Mouse (Mus musculus) stomach, embryonic 16.5 days (tissue): ENCODE results near the gene Nme7. TPM values are rescaled to one million over a fixed set of nuclear protein-coding genes. Genes with fewer than 3 reads are reported as not detected.
A peak's percentile ranks its signal among the peaks of the same experiment; 100 is the strongest.

Experiments
- ATAC-seq: fragments of 200-750 bp; cut with Nextera tagmentation; 2 replicates; pipeline ENCODE4 v1.8.0; 2017; ENCODE audit warnings: moderate number of reproducible peaks, moderate TSS enrichment; ENCODE audit not compliant: insufficient read depth, low FRiP score
- H3K27ac ChIP-seq: fragments of 300-500 bp; sonication (generic); 2 replicates; pipeline ENCODE4 v1.5.1; 2014; ENCODE audit warnings: low read length
- H3K27me3 ChIP-seq: fragments of 300-500 bp; sonication (generic); 2 replicates; pipeline ENCODE4 v1.6.1; 2014; ENCODE audit warnings: low read length, control low read depth, mixed read lengths; ENCODE audit not compliant: control insufficient read depth, insufficient read depth
- H3K36me3 ChIP-seq: fragments of 300-500 bp; sonication (generic); 2 replicates; pipeline ENCODE4 v1.6.1; 2014; ENCODE audit warnings: low read length; ENCODE audit not compliant: control insufficient read depth, insufficient read depth
- H3K4me1 ChIP-seq: fragments of 300-500 bp; sonication (generic); 2 replicates; pipeline ENCODE4 v1.6.1; 2014; ENCODE audit warnings: low read length, control low read depth, mixed read lengths; ENCODE audit not compliant: control insufficient read depth, insufficient read depth
- H3K4me2 ChIP-seq: fragments of 300-500 bp; sonication (generic); 2 replicates; pipeline ENCODE4 v1.6.1; 2014; ENCODE audit warnings: low read depth, low read length, mixed read lengths
- H3K4me3 ChIP-seq: fragments of 300-500 bp; sonication (generic); replicated peaks from 2 replicates; pipeline ENCODE4 v1.5.1; 2014; ENCODE audit warnings: mild to moderate bottlenecking, low read length
- H3K9ac ChIP-seq: fragments of 300-500 bp; sonication (generic); 2 replicates; pipeline ENCODE4 v1.6.1; 2014; ENCODE audit warnings: low read length
- H3K9me3 ChIP-seq: fragments of 300-500 bp; sonication (generic); replicated peaks from 2 replicates; pipeline ENCODE4 v1.6.1; 2016; ENCODE audit warnings: low read length, control low read depth; ENCODE audit not compliant: control insufficient read depth
- WGBS: fragments of 180-500 bp; shearing (Covaris S2); extraction: QIAGEN DNeasy Blood & Tissue Kit; methylation state at CpG from one replicate; pipeline ENCODE4 v1.1.7; 2014; 5-methylcytosine and 5-hydroxymethylcytosine counted together
- polyA plus RNA-seq: library from polyadenylated mRNA; unstranded; fragments of >200 nt; fragmentation: Nextera tagmentation; extraction: Ambion mirVana; gene quantifications from 2 replicates; pipeline ENCODE4 v1.2.1, GENCODE M21; 2015

The Nme7 gene
- polyA plus RNA-seq, 1 experiment from 2014 or later, result 30.3 TPM

GRCm38 (mm10) chr1:164315266-164315665 lies 11.3 kb downstream of the Nme7 start:
- 71% methylated on average over 8 of the region's 8 CpGs for WGBS
- no peak overlapping the region for H3K9ac ChIP-seq
- H3K27ac ChIP-seq, result no peak overlapping the region
- no peaks in the 10 kb centered on the region for H3K9me3 ChIP-seq
- ATAC-seq, result no peak
- H3K4me1 ChIP-seq, result peaks cover 6% of the 10 kb centered on the region
- H3K4me2 ChIP-seq, result no peak overlapping the region
- no peaks in the 10 kb centered on the region for H3K27me3 ChIP-seq
- no peaks in the 10 kb centered on the region for H3K36me3 ChIP-seq
- no peak overlapping the region for H3K4me3 ChIP-seq

DNA sequence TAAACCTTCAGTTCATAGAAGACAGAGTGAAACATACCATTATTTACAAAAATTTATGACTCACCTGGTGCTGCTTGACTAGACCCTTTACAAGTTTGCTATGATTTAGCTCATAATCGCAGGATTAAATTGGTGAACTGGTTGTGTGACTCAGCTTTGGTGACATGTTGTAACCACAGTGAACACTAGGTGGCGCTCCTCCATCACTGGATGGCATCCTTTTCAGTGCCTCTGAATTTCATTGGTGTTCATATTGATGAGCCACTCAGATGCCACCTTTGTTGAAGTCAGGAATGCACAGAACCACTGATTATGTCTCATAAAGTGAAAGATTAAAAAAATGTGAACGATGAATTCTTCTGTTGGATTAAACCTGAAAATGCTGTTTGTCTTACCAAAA lies 12.8 kb downstream of the Nme7 start:
- Histone ChIP-seq H3K4me3 (no peak overlapping the region), H3K36me3 (no peaks in the 10 kb centered on the region), H3K9ac (no peak overlapping the region), H3K4me1 (peaks cover 9% of the 10 kb centered on the region), H3K27ac (no peak overlapping the region), H3K4me2 (no peak overlapping the region), H3K9me3 (no peaks in the 10 kb centered on the region), H3K27me3 (no peaks in the 10 kb centered on the region)
- WGBS, result 26% methylated on average over 3 of the region's 3 CpGs
- ATAC-seq, result no peak; the same call in 1 of the 2 replicates

GRCm38 (mm10) chr1:164317261-164317660 lies 13.3 kb downstream of the Nme7 start:
- ATAC-seq, result no peak
- Histone ChIP-seq H3K4me3 (no peak overlapping the region), H3K9me3 (no peaks in the 10 kb centered on the region), H3K27me3 (no peaks in the 10 kb centered on the region), H3K27ac (no peak overlapping the region), H3K4me1 (peaks cover 9% of the 10 kb centered on the region), H3K4me2 (no peak overlapping the region), H3K36me3 (no peaks in the 10 kb centered on the region), H3K9ac (no peak overlapping the region)
- WGBS, result 59% methylated on average over 9 of the region's 9 CpGs

DNA sequence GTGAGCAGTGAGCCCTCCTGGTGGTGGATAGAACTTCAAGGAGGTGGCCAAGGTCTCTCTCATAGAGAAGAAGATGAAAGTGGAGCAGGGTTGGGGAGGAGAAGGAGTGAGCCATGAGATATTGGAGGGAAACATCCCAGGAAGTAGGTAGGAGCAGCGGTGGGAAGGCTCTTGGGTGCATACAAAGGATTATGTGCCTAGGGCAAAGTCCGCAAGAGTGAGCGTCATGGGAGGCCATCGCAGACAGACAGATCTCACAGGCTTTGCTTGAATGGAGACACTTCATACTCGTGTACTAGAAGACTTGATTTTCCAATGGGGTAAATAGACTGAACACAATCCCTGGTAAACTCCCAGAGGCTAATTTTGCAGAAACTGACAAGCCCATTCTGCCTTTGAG lies 14.6 kb downstream of the Nme7 start:
- Histone ChIP-seq H3K27me3 (no peaks in the 10 kb centered on the region), H3K4me3 (no peak overlapping the region), H3K4me2 (no peak overlapping the region)

GRCm38 (mm10) chr1:164319542-164320140 lies 15.7 kb downstream of the Nme7 start:
- Histone ChIP-seq H3K4me2 (no peak overlapping the region), H3K4me1 (peaks cover 9% of the 10 kb centered on the region), H3K27ac (no peak overlapping the region), H3K27me3 (no peaks in the 10 kb centered on the region), H3K9me3 (no peaks in the 10 kb centered on the region), H3K9ac (no peak overlapping the region), H3K36me3 (no peaks in the 10 kb centered on the region), H3K4me3 (no peak overlapping the region)
- WGBS, result 49% methylated on average over 14 of the region's 14 CpGs
- no peak for ATAC-seq

More for the DNA sequence above, 14.6 kb downstream of the Nme7 start:
- Histone ChIP-seq H3K9ac (no peak overlapping the region), H3K4me1 (peaks cover 9% of the 10 kb centered on the region), H3K27ac (no peak overlapping the region), H3K36me3 (no peaks in the 10 kb centered on the region), H3K9me3 (no peaks in the 10 kb centered on the region)
- WGBS, result 93% methylated on average over 5 of the region's 5 CpGs
- ATAC-seq, result no peak

- Histone ChIP-seq H3K4me1 (peaks cover 9% of the 10 kb centered on the region), H3K4me3 (no peak overlapping the region), H3K27me3 (no peaks in the 10 kb centered on the region), H3K36me3 (no peaks in the 10 kb centered on the region), H3K4me2 (no peak overlapping the region), H3K27ac (no peak overlapping the region), H3K9ac (no peak overlapping the region), H3K9me3 (no peaks in the 10 kb centered on the region)
- 73% methylated on average over 5 of the region's 5 CpGs for WGBS
- no peak for ATAC-seq
Measured at GRCm38 (mm10) chr1:164320731-164321130, 16.8 kb downstream of the Nme7 start.

- Histone ChIP-seq H3K4me2 (no peak overlapping the region), H3K9ac (no peak overlapping the region), H3K4me1 (peaks cover 9% of the 10 kb centered on the region), H3K36me3 (no peaks in the 10 kb centered on the region), H3K9me3 (no peaks in the 10 kb centered on the region), H3K4me3 (no peak overlapping the region), H3K27me3 (no peaks in the 10 kb centered on the region), H3K27ac (0 out of 2 replicates have a peak overlapping the region, but pooled peaks have one; percentile 0)
- no peak for ATAC-seq
- WGBS, result 66% methylated on average over 10 of the region's 10 CpGs
Measured at GRCm38 (mm10) chr1:164321408-164321807, 17.5 kb downstream of the Nme7 start.

DNA sequence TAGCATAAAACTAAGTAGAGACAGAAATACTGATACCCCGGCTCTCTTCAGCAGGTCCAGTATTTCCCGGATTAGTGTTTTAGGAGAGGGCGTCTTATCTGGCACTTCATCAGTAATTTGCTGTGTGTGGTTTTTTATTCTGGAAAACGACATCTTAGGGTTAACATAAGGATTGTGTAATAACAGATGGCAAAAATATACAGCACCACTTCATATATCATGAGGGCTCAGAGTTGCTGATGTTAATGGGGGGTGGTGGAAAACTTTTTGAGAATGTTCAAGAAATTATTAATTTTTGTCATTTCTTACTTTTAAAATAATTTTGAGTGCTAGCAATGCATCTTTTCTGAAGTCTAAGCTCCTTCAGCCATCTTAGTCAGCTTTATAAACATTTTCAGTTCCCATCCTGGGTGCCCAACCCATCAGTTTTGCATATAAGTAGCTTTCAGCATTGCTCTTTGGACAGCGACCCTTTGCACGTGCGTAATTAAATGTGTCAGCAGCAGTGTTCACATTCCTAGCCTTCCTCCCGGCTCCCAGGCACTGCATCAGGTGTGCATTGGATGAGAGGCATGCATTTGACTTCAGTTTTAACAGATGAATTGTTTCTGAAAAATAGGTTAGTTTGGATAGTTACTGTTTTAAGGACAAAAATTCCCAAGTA lies 19.2 kb downstream of the Nme7 start:
- no peak for ATAC-seq
- no peaks in the 10 kb centered on the region for H3K36me3 ChIP-seq
- no peaks in the 10 kb centered on the region for H3K27me3 ChIP-seq
- peaks cover 12% of the 10 kb centered on the region for H3K4me1 ChIP-seq
- H3K4me2 ChIP-seq, result no peak overlapping the region
- 58% methylated on average over 8 of the region's 8 CpGs for WGBS
- H3K27ac ChIP-seq, result no peak overlapping the region
- H3K9me3 ChIP-seq, result no peaks in the 10 kb centered on the region
- H3K9ac ChIP-seq, result no peak overlapping the region
- H3K4me3 ChIP-seq, result no peak overlapping the region

GRCm38 (mm10) chr1:164324221-164324620 lies 20.3 kb downstream of the Nme7 start:
- H3K36me3 ChIP-seq, result no peaks in the 10 kb centered on the region
- H3K27me3 ChIP-seq, result no peaks in the 10 kb centered on the region
- no peak overlapping the region for H3K27ac ChIP-seq
- H3K4me3 ChIP-seq, result no peak overlapping the region
- H3K9me3 ChIP-seq, result no peaks in the 10 kb centered on the region
- no peak overlapping the region for H3K4me2 ChIP-seq
- no peak for ATAC-seq
- H3K9ac ChIP-seq, result no peak overlapping the region
- peaks cover 16% of the 10 kb centered on the region for H3K4me1 ChIP-seq
- 72% methylated on average over 4 of the region's 4 CpGs for WGBS
